Comparison of ENCODE assay signal across 1 mouse cellular context in the genomic region with DNA sequence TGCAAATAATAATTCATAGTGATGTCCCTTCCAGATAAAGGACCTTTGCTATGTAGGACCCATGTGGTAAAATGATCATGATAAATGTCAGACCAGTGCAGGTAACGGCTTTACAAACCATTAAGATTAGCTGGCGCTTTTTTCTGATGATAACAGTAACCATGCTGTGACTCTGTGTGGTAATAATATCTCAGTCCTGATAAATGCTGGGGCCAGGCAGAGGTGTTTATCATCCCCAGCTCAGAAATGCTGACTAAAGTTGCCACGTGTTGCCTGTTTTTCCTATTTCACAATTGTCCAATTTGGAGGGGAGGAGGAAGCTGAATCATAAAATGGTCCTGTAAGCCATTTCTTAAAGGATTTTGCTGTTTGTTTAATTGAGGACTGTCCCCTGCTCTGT.
TF ChIP-seq lines count a peak whose summit lies in the region.

No protein-coding gene starts in this region.

TF ChIP-seq in MEL, 35 proteins besides CTCF, POLR2A, EP300 and RAD21 (continued from another document):
- no peak for TF ChIP-seq CHD1 (IDR thresholded peaks at IDR 0.05; ENCODE audit: low read depth, low read length)
- peak; percentile 97 for TF ChIP-seq MAX (IDR thresholded peaks at IDR 0.05; ENCODE audit: low read length)
- TF ChIP-seq MEF2A (IDR thresholded peaks at IDR 0.05; ENCODE audit: extremely low read depth, insufficient replicate concordance, low read depth, low read length, poor library complexity, severe bottlenecking) = peak; percentile 11; the same call in 1 of the 2 replicates
